Mouse (Mus musculus) hindbrain, embryonic 10.5 days (tissue): ENCODE measurements around the gene Cdkl3. TPM values are rescaled to one million over a fixed set of nuclear protein-coding genes. Genes with fewer than 3 reads are reported as not detected.

Experiments used
- polyA plus RNA-seq: library from polyadenylated mRNA; unstranded; fragments of >200 nt; fragmentation: Nextera tagmentation; extraction: Ambion mirVana; gene quantifications from 2 replicates; pipeline ENCODE4 v1.2.1, GENCODE M21; 2016

Cdkl3 gene
- polyA plus RNA-seq, 1 experiment from 2014 or later = 11.7 TPM

Other genes starting within 250 kb of the Cdkl3 start
- 12.5 and 13.3 TPM in 2 replicates for gene Sec24a, start 240.6 kb upstream of the Cdkl3 start, polyA plus RNA-seq
- 117 and 135 TPM in 2 replicates for gene Sar1b, start 240.5 kb upstream of the Cdkl3 start, polyA plus RNA-seq
- 0.35 and 0.39 TPM in 2 replicates for gene Jade2, start 146.6 kb upstream of the Cdkl3 start, polyA plus RNA-seq
- gene Cdkn2aipnl, start 36.6 kb upstream of the Cdkl3 start, polyA plus RNA-seq = 133 and 134 TPM in 2 replicates
- gene Ube2b, start 3.5 kb upstream of the Cdkl3 start, polyA plus RNA-seq = 205 and 207 TPM in 2 replicates
- 84.2 and 97.8 TPM in 2 replicates for gene Ppp2ca, start 94.5 kb downstream of the Cdkl3 start, polyA plus RNA-seq
- not detected in 2 replicates for gene Olfr1373, start 141.3 kb downstream of the Cdkl3 start, polyA plus RNA-seq
- not detected in 2 replicates for gene Olfr1371, start 209.8 kb downstream of the Cdkl3 start, polyA plus RNA-seq
- gene Skp1a, start 227.8 kb downstream of the Cdkl3 start, polyA plus RNA-seq = 905 and 976 TPM in 2 replicates